Mouse (Mus musculus): ENCODE results near the gene Dnal4. TPM values are rescaled to one million over a fixed set of nuclear protein-coding genes. Genes with fewer than 3 reads are reported as not detected.

Gene Dnal4
- polyA plus RNA-seq, 1 experiment from 2014 or later = 69.0 TPM

- Histone ChIP-seq H3K4me2 (ENCODE audit: low read length) (no peak overlapping the region), H3K27ac (ENCODE audit: low read length) (no peak overlapping the region), H3K4me3 (ENCODE audit: low read depth, low read length) (no peak overlapping the region), H3K4me1 (ENCODE audit: control insufficient read depth, insufficient read depth, low read length) (no peaks in the 10 kb centered on the region), H3K27me3 (ENCODE audit: control insufficient read depth, insufficient read depth, low read depth, low read length) (no peaks in the 10 kb centered on the region), H3K9ac (ENCODE audit: low read depth, low read length) (no peak overlapping the region), H3K9me3 (replicated peaks; ENCODE audit: control insufficient read depth, low read length, poor library complexity, severe bottlenecking) (no peaks in the 10 kb centered on the region), H3K36me3 (ENCODE audit: control insufficient read depth, insufficient read depth, low read length) (peaks cover 2% of the 10 kb centered on the region; the same call in 1 of the 2 replicates)
- WGBS = 94% methylated on average over 9 of the region's 9 CpGs
- no peak for ATAC-seq
Measured at GRCm38 (mm10) chr15:79793076-79793475, 15.4 kb upstream of the Dnal4 start.

GRCm38 (mm10) chr15:79792455-79792854, 14.8 kb upstream of the Dnal4 start:
- no peak for ATAC-seq
- H3K36me3 ChIP-seq (ENCODE audit: control insufficient read depth, insufficient read depth, low read length) = peaks cover 2% of the 10 kb centered on the region; the same call in 1 of the 2 replicates
- H3K4me3 ChIP-seq (ENCODE audit: low read depth, low read length) = no peak overlapping the region
- no peaks in the 10 kb centered on the region for H3K9me3 ChIP-seq (replicated peaks; ENCODE audit: control insufficient read depth, low read length, poor library complexity, severe bottlenecking)
- H3K4me1 ChIP-seq (ENCODE audit: control insufficient read depth, insufficient read depth, low read length) = no peaks in the 10 kb centered on the region; the same call in 1 of the 2 replicates
- H3K27me3 ChIP-seq (ENCODE audit: control insufficient read depth, insufficient read depth, low read depth, low read length) = no peaks in the 10 kb centered on the region
- H3K27ac ChIP-seq (ENCODE audit: low read length) = no peak overlapping the region
- H3K4me2 ChIP-seq (ENCODE audit: low read length) = no peak overlapping the region
- 23% methylated on average over 19 of the region's 19 CpGs for WGBS
- H3K9ac ChIP-seq (ENCODE audit: low read depth, low read length) = no peak overlapping the region

- no peak overlapping the region for H3K9ac ChIP-seq (ENCODE audit: low read depth, low read length)
- ATAC-seq = no peak
- H3K4me2 ChIP-seq (ENCODE audit: low read length) = no peak overlapping the region
- WGBS = 4% methylated on average over 12 of the region's 12 CpGs
- no peaks in the 10 kb centered on the region for H3K9me3 ChIP-seq (replicated peaks; ENCODE audit: control insufficient read depth, low read length, poor library complexity, severe bottlenecking)
- H3K27ac ChIP-seq (ENCODE audit: low read length) = no peak overlapping the region
- peaks cover 3% of the 10 kb centered on the region; the same call in 1 of the 2 replicates for H3K4me1 ChIP-seq (ENCODE audit: control insufficient read depth, insufficient read depth, low read length)
- peaks cover 2% of the 10 kb centered on the region; the same call in 1 of the 2 replicates for H3K36me3 ChIP-seq (ENCODE audit: control insufficient read depth, insufficient read depth, low read length)
- no peak overlapping the region for H3K4me3 ChIP-seq (ENCODE audit: low read depth, low read length)
- H3K27me3 ChIP-seq (ENCODE audit: control insufficient read depth, insufficient read depth, low read depth, low read length) = no peaks in the 10 kb centered on the region
Measured at GRCm38 (mm10) chr15:79791502-79791901, 13.9 kb upstream of the Dnal4 start.

- Histone ChIP-seq H3K9me3 (replicated peaks; ENCODE audit: control insufficient read depth, low read length, poor library complexity, severe bottlenecking) (no peaks in the 10 kb centered on the region), H3K4me1 (ENCODE audit: control insufficient read depth, insufficient read depth, low read length) (peaks cover 3% of the 10 kb centered on the region; the same call in 1 of the 2 replicates), H3K4me2 (ENCODE audit: low read length) (no peak overlapping the region), H3K27me3 (ENCODE audit: control insufficient read depth, insufficient read depth, low read depth, low read length) (no peaks in the 10 kb centered on the region), H3K27ac (ENCODE audit: low read length) (no peak overlapping the region), H3K9ac (ENCODE audit: low read depth, low read length) (no peak overlapping the region), H3K36me3 (ENCODE audit: control insufficient read depth, insufficient read depth, low read length) (peaks cover 2% of the 10 kb centered on the region; the same call in 1 of the 2 replicates), H3K4me3 (ENCODE audit: low read depth, low read length) (no peak overlapping the region)
- 85% methylated on average over 6 of the region's 6 CpGs for WGBS
- ATAC-seq = no peak
Measured at GRCm38 (mm10) chr15:79790905-79791304, 13.3 kb upstream of the Dnal4 start.

GRCm38 (mm10) chr15:79790111-79790510, 12.5 kb upstream of the Dnal4 start:
- H3K36me3 ChIP-seq (ENCODE audit: control insufficient read depth, insufficient read depth, low read length) = peaks cover 2% of the 10 kb centered on the region; the same call in 1 of the 2 replicates
- no peak for ATAC-seq
- WGBS = 62% methylated on average over 8 of the region's 8 CpGs

GRCm38 (mm10) chr15:79787815-79788214, 10.2 kb upstream of the Dnal4 start:
- no peaks in the 10 kb centered on the region for H3K9me3 ChIP-seq (replicated peaks; ENCODE audit: control insufficient read depth, low read length, poor library complexity, severe bottlenecking)
- ATAC-seq = peak; percentile 57; the same call in 1 of the 2 replicates
- no peak overlapping the region for H3K4me3 ChIP-seq (ENCODE audit: low read depth, low read length)
- peak overlapping the region; percentile 43; the same call in 1 of the 2 replicates for H3K27ac ChIP-seq (ENCODE audit: low read length)
- peaks cover 3% of the 10 kb centered on the region; the same call in 1 of the 2 replicates for H3K4me1 ChIP-seq (ENCODE audit: control insufficient read depth, insufficient read depth, low read length)
- H3K36me3 ChIP-seq (ENCODE audit: control insufficient read depth, insufficient read depth, low read length) = peaks cover 2% of the 10 kb centered on the region; the same call in 1 of the 2 replicates
- 26% methylated on average over 8 of the region's 8 CpGs for WGBS
- H3K4me2 ChIP-seq (ENCODE audit: low read length) = no peak overlapping the region
- no peaks in the 10 kb centered on the region for H3K27me3 ChIP-seq (ENCODE audit: control insufficient read depth, insufficient read depth, low read depth, low read length)
- H3K9ac ChIP-seq (ENCODE audit: low read depth, low read length) = no peak overlapping the region

More at GRCm38 (mm10) chr15:79790111-79790510, 12.5 kb upstream of the Dnal4 start:
- H3K9me3 ChIP-seq (replicated peaks; ENCODE audit: control insufficient read depth, low read length, poor library complexity, severe bottlenecking) = no peaks in the 10 kb centered on the region
- peaks cover 3% of the 10 kb centered on the region; the same call in 1 of the 2 replicates for H3K4me1 ChIP-seq (ENCODE audit: control insufficient read depth, insufficient read depth, low read length)
- H3K27me3 ChIP-seq (ENCODE audit: control insufficient read depth, insufficient read depth, low read depth, low read length) = no peaks in the 10 kb centered on the region
- H3K27ac ChIP-seq (ENCODE audit: low read length) = no peak overlapping the region
- no peak overlapping the region for H3K9ac ChIP-seq (ENCODE audit: low read depth, low read length)
- no peak overlapping the region for H3K4me3 ChIP-seq (ENCODE audit: low read depth, low read length)
- H3K4me2 ChIP-seq (ENCODE audit: low read length) = no peak overlapping the region

GRCm38 (mm10) chr15:79785056-79785455, 7.4 kb upstream of the Dnal4 start:
- Histone ChIP-seq H3K36me3 (ENCODE audit: control insufficient read depth, insufficient read depth, low read length) (peaks cover 2% of the 10 kb centered on the region; the same call in 1 of the 2 replicates), H3K27ac (ENCODE audit: low read length) (no peak overlapping the region)
- ATAC-seq = no peak

GRCm38 (mm10) chr15:79775662-79776061, 2.0 kb downstream of the Dnal4 start:
- H3K36me3 ChIP-seq (ENCODE audit: control insufficient read depth, insufficient read depth, low read length) = no peaks in the 10 kb centered on the region
- ATAC-seq = no peak
- H3K4me2 ChIP-seq (ENCODE audit: low read length) = no peak overlapping the region
- no peak overlapping the region for H3K27ac ChIP-seq (ENCODE audit: low read length)
- H3K4me3 ChIP-seq (ENCODE audit: low read depth, low read length) = no peak overlapping the region
- H3K9ac ChIP-seq (ENCODE audit: low read depth, low read length) = no peak overlapping the region
- peaks cover 17% of the 10 kb centered on the region for H3K4me1 ChIP-seq (ENCODE audit: control insufficient read depth, insufficient read depth, low read length)
- no peaks in the 10 kb centered on the region for H3K27me3 ChIP-seq (ENCODE audit: control insufficient read depth, insufficient read depth, low read depth, low read length)
- no peaks in the 10 kb centered on the region for H3K9me3 ChIP-seq (replicated peaks; ENCODE audit: control insufficient read depth, low read length, poor library complexity, severe bottlenecking)
- WGBS = 60% methylated on average over 7 of the region's 7 CpGs

More at GRCm38 (mm10) chr15:79785056-79785455, 7.4 kb upstream of the Dnal4 start:
- Histone ChIP-seq H3K27me3 (ENCODE audit: control insufficient read depth, insufficient read depth, low read depth, low read length) (no peaks in the 10 kb centered on the region), H3K4me3 (ENCODE audit: low read depth, low read length) (no peak overlapping the region), H3K4me2 (ENCODE audit: low read length) (no peak overlapping the region), H3K9me3 (replicated peaks; ENCODE audit: control insufficient read depth, low read length, poor library complexity, severe bottlenecking) (no peaks in the 10 kb centered on the region), H3K9ac (ENCODE audit: low read depth, low read length) (no peak overlapping the region), H3K4me1 (ENCODE audit: control insufficient read depth, insufficient read depth, low read length) (peaks cover 3% of the 10 kb centered on the region; the same call in 1 of the 2 replicates)
- 74% methylated on average over 1 of the region's 1 CpGs for WGBS

- Histone ChIP-seq H3K4me3 (ENCODE audit: low read depth, low read length) (peak overlapping the region; percentile 89), H3K4me2 (ENCODE audit: low read length) (peak overlapping the region; percentile 69), H3K9me3 (replicated peaks; ENCODE audit: control insufficient read depth, low read length, poor library complexity, severe bottlenecking) (no peaks in the 10 kb centered on the region), H3K27ac (ENCODE audit: low read length) (peak overlapping the region; percentile 81), H3K27me3 (ENCODE audit: control insufficient read depth, insufficient read depth, low read depth, low read length) (no peaks in the 10 kb centered on the region), H3K36me3 (ENCODE audit: control insufficient read depth, insufficient read depth, low read length) (no peaks in the 10 kb centered on the region), H3K4me1 (ENCODE audit: control insufficient read depth, insufficient read depth, low read length) (peaks cover 18% of the 10 kb centered on the region), H3K9ac (ENCODE audit: low read depth, low read length) (peak overlapping the region; percentile 94)
- WGBS = under 1% methylated on average over 47 of the region's 50 CpGs
- peak; percentile 99 for ATAC-seq
Measured at GRCm38 (mm10) chr15:79774117-79775027, 3.3 kb downstream of the Dnal4 start.
